Mouse (Mus musculus): ENCODE data around the gene Rnf11.

DNA sequence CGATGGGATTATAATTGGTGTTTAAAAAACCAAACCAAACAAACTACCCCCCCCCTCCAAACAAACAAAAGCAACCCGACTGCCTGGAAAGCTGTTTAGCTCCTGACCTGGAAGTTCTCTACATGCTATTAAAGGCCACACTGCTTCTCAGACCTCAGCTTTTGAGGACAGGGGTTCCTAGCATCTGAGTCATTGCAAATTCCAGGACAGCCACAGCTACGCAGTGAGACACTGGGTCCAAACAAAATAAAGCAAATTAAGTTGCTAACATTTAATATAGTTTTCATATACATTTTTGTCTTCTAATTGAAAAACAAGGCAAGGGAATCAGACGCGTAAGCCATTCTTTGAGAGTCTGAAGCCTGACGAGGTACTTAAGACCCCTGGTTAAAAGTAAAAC is 40.1 kb downstream of the Rnf11 start:
- TF ChIP-seq CTCF (IDR thresholded peaks at IDR 0.05) (no peak), EP300 (IDR thresholded peaks at IDR 0.05) (no peak)
